Mouse (Mus musculus) ZHBTc4 (cell line): ENCODE data around the gene Atl2.

Source experiments
- DNase-seq: peaks from one replicate; pipeline ENCODE4 v3.0.0-alpha.2; 2011; ENCODE audit warnings: low read depth, low spot score

Gene Atl2

GRCm38 (mm10) chr17:79818884-79819283, 77.0 kb downstream of the Atl2 start:
- no peak for DNase-seq

- DNase-seq: no peak
These were observed 77.9 kb downstream of the Atl2 start for GRCm38 (mm10) chr17:79817995-79818394.

- DNase-seq: no peak
These were observed 78.4 kb downstream of the Atl2 start for GRCm38 (mm10) chr17:79817551-79817950.

- no peak for DNase-seq
These were observed 79.0 kb downstream of the Atl2 start for GRCm38 (mm10) chr17:79816896-79817295.

GRCm38 (mm10) chr17:79810421-79810820, 85.5 kb downstream of the Atl2 start:
- DNase-seq: no peak

- no peak for DNase-seq
These were observed 86.2 kb downstream of the Atl2 start for GRCm38 (mm10) chr17:79809491-79810316.

- peak; percentile 8 for DNase-seq
These were observed 88.5 kb downstream of the Atl2 start for GRCm38 (mm10) chr17:79807237-79807930.

GRCm38 (mm10) chr17:79804747-79805146, 91.2 kb downstream of the Atl2 start:
- DNase-seq: no peak

- DNase-seq: no peak
These were observed 93.9 kb downstream of the Atl2 start for GRCm38 (mm10) chr17:79802056-79802455.

GRCm38 (mm10) chr17:79798831-79799230, 97.1 kb downstream of the Atl2 start:
- no peak for DNase-seq
